Mouse (Mus musculus) megakaryocyte, embryonic 14.5 days (primary cell): ENCODE data around the gene Vrk2.

Source experiments
- FLI1 ChIP-seq: IDR thresholded peaks from 2 replicates; pipeline ENCODE4 v1.6.1; 2012; ENCODE audit warnings: low read length, inconsistent platforms, mixed read lengths
- GATA1 ChIP-seq: IDR thresholded peaks from 3 replicates; pipeline ENCODE4 v1.6.1; 2012; ENCODE audit warnings: mixed read lengths, low read length, inconsistent platforms, borderline replicate concordance

DNA sequence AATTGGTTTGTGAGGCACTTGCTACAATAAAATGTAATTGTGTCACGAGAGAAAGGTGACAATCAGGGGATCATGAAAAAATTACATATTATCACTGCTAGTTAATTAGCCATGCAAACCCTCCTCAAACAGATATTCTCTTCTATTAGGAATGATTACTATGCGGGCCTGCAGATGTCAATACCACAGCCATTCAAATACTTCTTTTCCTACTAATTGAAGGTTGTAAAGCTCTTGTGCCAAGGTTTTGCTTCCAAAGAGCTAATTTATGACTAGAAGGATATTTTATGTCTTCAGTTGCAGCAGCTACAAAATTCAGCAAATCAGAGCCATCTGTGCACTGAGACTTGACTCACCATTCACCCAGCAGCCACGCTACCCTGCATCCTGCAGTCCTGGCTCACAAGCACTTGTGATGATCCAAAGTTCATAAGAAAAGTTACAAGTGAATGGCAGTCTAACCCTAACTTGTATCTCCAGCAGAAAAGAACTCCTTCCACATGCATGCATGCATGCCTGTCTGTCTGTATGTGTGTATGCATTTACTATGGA lies 112.0 kb downstream of the Vrk2 start:
- TF ChIP-seq GATA1 (no peak), FLI1 (no peak)
